Mouse (Mus musculus): Measurements from ENCODE around the gene Dync2h1. TPM values are rescaled to one million over a fixed set of nuclear protein-coding genes. Genes with fewer than 3 reads are reported as not detected.
"Not testable (repeated sequence)": the region's sequence is repeated elsewhere in the genome, so short reads cannot be mapped to it uniquely, and the experiment has no call there.

Gene Dync2h1
- 1 to 10 TPM; 1.9 to 2.1 (median 2.0) TPM for total RNA-seq (2022)

- DNase-seq (ENCODE audit: low spot score): peak; percentile 96
These were observed at the start of gene Dync2h1, which contains the start of gene Dcun1d5 for GRCm38 (mm10) chr9:7184172-7184896. Gene Dync2h1, minus strand, starts transcription at chr9:7184446. Gene Dcun1d5, plus strand, starts transcription at chr9:7184520.

GRCm38 (mm10) chr9:7221460-7221859, 37.2 kb upstream of the Dync2h1 start:
- DNase-seq (ENCODE audit: low spot score): peak; percentile 14

GRCm38 (mm10) chr9:7221024-7221423, 36.8 kb upstream of the Dync2h1 start:
- no peak for DNase-seq (ENCODE audit: low spot score)

- peak; percentile 21 for DNase-seq (ENCODE audit: low spot score)
These were observed 32.0 kb upstream of the Dync2h1 start for GRCm38 (mm10) chr9:7216240-7216639.

DNA sequence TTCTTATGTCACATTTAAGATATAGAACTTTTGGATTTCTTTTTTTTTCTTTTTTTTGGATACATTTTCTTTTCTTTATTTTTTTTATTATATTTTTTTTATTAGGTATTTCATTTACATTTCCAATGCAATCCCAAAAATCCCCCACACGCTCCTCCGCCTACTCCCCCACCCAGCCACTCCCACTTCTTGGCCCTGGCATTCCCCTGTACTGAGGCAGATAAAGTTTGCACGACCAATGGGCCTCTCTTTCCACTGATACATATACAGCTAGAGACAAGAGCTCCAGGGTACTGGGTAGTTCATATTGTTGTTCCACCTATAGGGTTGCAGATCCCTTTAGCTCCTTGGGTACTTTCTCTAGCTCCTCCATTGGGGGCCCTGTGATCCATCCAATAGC, 6.4 kb upstream of the Dync2h1 start:
- DNase-seq (ENCODE audit: low spot score): not testable (repeated sequence)

DNA sequence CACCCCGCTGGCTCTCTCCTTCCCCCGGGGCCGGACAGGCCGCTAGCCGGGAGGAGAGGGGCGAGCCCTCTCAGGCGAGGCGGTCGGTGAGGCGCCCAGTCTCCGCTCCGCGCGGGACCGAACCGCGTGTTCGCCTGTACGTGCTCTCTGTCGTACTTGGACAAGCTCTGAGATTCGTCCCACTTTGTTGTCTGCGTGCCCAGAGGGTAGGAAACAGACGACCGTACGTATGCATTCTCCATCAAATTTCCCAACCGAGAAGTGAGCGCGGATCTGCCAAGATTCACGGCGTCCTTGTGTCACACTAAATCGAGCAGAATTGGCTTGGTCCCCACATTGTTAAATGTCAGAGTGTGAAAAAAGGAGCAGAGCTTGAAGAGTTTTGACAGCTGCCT, 648 bp upstream of the Dync2h1 start:
- DNase-seq (ENCODE audit: low spot score): no peak

DNA sequence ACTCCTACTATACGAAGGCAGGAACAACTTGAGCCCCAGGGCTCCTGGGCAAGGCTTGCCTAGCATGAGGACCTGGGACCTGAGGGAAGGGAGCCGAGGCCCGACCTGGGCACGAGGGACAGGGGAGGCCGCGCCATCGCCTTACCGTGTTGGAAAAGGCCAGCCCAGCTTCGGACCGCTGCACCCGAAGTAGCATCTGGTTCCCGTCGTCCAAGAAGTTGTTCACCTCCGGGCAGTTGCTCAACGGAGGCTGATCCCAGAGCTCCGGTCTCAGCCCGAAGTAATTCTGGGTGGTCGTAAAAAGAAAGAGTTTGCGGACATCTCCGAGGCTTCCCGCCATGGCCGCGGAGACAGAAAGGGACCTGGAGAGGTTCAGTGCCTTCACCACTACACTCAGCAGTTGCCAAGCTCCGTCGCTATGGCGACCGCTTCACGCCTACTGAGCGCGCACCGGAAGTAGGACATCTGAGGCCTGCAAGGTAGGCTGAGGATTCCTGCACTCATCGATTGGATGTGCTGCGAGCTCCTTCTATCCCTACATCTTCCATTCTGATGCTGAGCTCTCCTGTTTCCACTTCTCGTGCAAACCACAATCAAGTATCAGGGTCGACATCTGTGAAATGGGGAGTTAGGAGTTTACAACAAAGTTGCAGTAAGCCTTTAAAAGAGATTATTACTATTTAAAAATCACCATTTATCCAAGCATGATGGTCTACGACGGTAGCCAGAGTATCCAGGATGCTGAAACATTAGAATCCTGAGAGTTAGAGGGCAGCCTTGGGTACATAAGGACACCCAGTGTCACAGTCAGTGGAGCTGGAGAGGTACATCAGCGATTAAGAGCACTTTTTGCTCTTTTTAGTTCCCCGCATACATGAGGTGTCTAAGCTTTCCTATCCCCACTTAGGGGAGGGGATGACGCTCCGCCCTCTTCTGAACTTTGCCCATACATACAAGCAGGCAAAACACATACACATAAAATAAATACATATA, 7.3 kb downstream of the Dync2h1 start:
- peak; percentile 62 for DNase-seq (ENCODE audit: low spot score)

DNA sequence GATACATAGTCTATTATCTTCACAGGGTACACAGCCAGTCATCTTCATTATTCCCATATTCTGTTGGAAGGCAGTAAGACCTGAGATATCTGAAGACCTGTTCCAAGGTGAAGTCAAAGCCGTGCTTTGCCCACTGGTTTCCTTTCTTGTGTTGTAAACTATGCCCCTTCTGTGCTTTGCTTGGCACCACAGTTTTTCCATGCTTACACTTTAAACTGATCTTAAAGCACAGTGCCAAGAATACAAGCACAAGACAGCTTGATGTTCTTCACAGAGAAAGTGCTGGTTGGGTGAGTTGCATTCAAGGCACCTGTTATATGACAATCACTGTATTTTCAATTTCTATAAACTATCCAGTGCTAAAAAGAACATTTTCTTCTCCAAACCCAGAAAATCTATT, 10.5 kb downstream of the Dync2h1 start:
- DNase-seq (ENCODE audit: low spot score): no peak

DNA sequence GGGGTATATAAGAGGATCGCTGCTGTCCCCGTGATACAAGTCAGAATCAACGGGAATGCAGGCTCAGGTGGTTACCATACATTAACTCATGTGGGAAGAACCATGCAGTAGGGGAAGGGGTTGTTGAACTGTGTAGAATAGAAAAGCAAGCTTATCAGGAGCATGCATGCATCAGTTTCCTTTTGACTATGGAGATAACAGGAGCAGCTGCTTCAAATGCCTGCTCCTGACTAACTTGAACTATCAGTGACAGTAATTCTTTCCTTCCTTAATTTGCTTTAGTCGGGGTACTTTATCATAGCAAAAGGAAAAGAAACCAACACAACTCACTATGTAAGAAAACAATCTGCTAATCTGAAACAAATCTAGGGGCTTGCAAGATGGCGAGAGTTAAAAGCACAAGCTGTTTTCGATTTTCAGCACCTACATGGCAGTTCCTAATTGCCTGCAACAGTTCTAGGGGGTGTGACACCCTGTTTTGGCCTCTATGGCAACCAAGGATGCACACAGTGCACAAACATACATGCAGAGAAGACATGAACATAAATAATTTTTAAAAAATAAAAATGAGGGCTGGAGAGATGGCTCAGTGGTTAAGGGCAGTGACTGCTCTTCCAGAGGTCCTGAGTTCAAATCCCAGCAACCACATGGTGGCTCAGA, 16.8 kb downstream of the Dync2h1 start:
- no peak for DNase-seq (ENCODE audit: low spot score)

DNA sequence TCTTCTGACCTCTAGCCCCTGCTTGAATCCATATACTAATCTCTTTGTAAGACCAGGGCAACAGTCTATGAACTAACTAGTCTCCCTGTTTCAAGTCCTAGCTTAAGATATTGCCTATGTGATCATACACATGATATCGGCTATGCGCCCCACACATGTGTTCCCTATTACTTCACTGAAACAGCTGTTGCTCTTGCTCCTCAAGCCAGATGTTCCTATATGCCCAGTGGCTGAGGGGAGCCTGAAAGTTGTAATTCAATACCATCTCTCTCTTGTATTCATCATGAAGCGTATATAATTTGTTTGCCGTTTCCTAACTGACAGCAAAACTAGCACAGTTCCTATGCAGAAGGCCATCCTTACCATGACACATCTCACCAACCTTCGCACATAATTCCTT, 23.6 kb downstream of the Dync2h1 start:
- no peak for DNase-seq (ENCODE audit: low spot score)

DNA sequence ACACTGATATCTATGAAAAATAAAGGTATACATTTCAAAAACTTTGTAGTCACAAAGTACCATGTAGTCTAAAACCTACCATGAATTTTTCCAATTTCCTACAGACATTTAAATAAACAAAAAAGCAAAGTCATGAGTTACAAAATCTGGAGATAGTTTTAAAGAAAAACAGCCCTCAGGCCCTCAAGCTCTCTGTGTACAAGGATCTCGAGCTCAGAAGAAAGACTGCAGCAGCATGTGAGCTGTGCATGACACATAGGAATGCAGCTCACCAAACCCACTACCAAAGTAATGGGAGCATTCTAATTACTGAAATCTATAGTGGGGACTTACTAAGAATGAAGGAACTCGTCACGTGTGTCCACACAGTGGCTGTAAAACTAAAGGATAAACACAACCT, 24.5 kb downstream of the Dync2h1 start:
- DNase-seq (ENCODE audit: low spot score): no peak

DNA sequence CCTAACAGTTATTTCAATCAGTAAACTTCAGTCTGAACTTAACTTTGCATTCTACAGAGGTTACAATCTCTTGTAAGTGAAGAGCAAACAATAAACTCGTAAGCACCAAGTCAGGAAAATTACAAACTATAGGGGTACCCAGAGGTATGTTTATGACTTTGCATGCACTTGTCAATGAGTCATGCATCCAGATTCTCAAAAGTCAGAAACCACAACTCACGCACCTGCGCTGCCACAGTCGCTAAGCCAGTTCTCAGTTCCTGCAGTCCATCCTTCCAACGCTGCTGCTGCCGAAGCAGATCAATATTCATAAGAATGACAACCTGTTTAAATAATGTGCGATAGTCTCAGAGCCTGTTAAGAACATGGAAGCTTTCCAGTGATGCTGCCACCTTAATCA, 25.6 kb downstream of the Dync2h1 start:
- DNase-seq (ENCODE audit: low spot score): no peak

DNA sequence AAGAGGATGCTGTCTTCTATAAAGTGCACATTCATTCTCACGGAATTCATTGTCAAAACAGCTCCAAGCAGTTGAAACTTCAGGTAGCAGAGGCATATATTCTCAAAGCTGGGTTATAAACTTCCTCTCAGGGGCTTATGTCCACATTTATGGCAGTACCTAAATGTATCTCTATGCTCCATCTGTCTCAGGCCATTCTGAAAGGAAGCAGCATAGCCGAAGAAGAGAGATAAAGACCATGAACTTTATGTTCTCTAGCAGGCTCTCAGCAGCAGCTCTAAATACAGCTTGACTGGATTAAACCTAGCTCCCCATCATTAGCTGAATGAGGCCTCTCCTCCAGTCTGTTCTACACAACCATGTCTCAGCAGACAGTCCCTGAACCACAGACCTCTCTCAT, 29.9 kb downstream of the Dync2h1 start:
- DNase-seq (ENCODE audit: low spot score): no peak

- no peak for DNase-seq (ENCODE audit: low spot score)
These were observed 61.4 kb downstream of the Dync2h1 start for GRCm38 (mm10) chr9:7122863-7123262.

- no peak for DNase-seq (ENCODE audit: low spot score)
These were observed 74.1 kb downstream of the Dync2h1 start for GRCm38 (mm10) chr9:7110166-7110565.

- no peak for DNase-seq (ENCODE audit: low spot score)
These were observed 82.9 kb downstream of the Dync2h1 start for GRCm38 (mm10) chr9:7101361-7101760.

- no peak for DNase-seq (ENCODE audit: low spot score)
These were observed 109.6 kb downstream of the Dync2h1 start for GRCm38 (mm10) chr9:7074625-7075024.

DNA sequence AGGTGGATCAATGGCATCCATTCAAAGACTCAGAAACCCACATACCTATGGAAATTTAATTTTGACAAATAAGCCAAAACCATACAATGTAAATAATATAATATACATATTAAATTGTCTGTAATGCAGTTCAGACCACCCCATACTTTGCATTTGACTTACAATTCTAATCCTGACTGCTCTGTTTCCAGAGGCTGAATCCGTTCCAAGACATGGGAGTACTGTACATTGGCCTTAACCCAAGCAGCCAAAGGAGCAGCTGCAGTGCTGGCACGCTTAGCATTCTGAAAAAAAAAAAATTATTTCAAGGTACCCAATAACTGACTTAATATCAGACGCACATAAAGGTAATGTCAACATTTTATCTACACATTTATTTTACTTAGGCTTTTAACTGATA, 113.4 kb downstream of the Dync2h1 start:
- DNase-seq (ENCODE audit: low spot score): no peak

GRCm38 (mm10) chr9:7050588-7050987, 133.7 kb downstream of the Dync2h1 start:
- DNase-seq (ENCODE audit: low spot score): no peak

GRCm38 (mm10) chr9:7042635-7043273, 141.5 kb downstream of the Dync2h1 start:
- no peak for DNase-seq (ENCODE audit: low spot score)

DNA sequence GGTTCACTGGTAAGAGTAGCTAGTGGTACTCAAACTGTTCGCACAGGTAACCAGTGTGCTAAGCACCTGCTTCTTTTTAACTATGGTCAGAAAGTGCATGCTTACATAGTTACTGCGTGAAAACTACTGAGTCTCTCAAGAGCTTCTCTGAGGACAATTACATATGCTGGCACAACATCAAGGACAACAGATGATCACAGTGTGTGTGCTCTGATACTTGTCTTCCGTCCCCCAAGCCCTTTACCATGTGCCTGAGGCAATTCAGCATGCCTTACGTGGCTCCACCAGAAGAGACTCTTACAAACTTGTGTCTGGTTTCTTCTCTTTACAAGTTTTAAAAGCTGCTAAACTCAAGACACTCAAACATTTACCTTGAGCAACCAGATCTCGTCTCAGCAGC, 143.0 kb downstream of the Dync2h1 start:
- no peak for DNase-seq (ENCODE audit: low spot score)

DNA sequence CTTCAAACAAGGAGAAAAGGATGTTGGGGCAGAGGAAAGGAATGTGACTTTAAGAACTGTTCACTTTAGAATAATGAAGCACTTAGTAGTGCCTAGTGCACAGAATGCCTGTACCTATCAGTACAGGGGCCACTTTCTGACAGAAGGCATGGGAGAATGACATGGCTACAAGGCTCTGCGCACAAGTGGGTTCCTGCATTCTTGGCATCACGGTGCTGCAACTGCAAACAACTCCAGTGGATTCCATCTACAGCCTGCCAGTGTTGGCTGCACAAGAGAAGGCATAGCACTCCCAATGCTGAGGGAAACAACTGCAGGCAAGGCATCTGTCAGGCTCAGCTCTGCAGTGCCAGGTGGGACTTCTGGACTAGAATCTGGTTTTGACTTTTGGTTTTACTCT, 151.7 kb downstream of the Dync2h1 start:
- no peak for DNase-seq (ENCODE audit: low spot score)

All from heart, adult 8-10 months (tissue).